Mouse (Mus musculus) ES-E14 (cell line): ENCODE measurements around the gene Hes7.

Experiments used
- CHD2 ChIP-seq: IDR thresholded peaks from 2 replicates; pipeline ENCODE4 v1.6.1; 2014; ENCODE audit warnings: mild to moderate bottlenecking, low read depth, low read length, inconsistent platforms
- HCFC1 ChIP-seq: IDR thresholded peaks from 2 replicates; pipeline ENCODE4 v1.6.1; 2012; ENCODE audit warnings: low read length, inconsistent platforms, borderline replicate concordance; ENCODE audit not compliant: insufficient read depth
- MAFK ChIP-seq: IDR thresholded peaks from 2 replicates; pipeline ENCODE4 v1.6.1; 2014; ENCODE audit warnings: mild to moderate bottlenecking, low read depth, low read length, inconsistent platforms; ENCODE audit not compliant: insufficient read depth
- ZC3H11A ChIP-seq: IDR thresholded peaks from 2 replicates; pipeline ENCODE4 v1.6.1; 2012; ENCODE audit warnings: low read depth, mild to moderate bottlenecking, inconsistent platforms, low read length, borderline replicate concordance
- ZNF384 ChIP-seq: IDR thresholded peaks from 2 replicates; pipeline ENCODE4 v1.6.1; 2012; ENCODE audit warnings: low read depth, low read length, inconsistent platforms

DNA sequence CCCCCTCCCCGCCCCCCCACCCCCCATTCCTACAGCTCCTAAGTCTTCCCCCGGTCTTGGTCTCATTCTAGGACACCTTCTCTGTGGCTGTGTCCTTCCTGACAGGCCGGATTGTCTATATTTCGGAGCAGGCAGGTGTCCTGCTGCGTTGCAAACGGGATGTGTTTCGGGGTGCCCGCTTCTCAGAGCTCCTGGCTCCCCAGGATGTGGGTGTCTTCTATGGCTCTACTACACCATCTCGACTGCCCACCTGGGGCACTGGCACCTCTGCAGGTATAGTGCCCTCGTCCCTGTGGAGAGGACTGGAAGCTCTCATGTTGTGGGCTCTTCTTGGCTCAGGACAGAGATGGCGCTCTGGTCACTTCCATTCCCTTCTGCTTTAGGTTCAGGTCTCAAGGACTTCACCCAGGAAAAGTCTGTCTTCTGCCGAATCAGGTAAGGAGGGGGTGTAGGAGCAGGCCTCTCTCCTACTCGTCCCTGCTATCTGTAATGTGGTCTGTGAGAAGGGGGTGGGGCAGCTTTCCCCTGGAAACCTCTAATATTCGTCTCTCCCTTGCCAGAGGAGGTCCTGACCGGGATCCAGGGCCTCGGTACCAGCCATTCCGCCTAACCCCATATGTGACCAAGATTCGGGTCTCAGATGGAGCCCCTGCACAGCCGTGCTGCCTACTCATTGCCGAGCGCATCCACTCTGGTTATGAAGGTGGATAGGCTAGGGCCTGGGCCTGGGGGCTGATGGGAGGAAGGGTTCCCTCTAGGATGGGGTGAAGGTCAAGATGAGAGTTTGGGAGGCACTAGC is 18.4 kb upstream of the Hes7 start:
- TF ChIP-seq HCFC1 (no peak), ZNF384 (no peak), ZC3H11A (no peak), MAFK (no peak), CHD2 (no peak)
